Mouse (Mus musculus): ENCODE measurements at regions not wholly inside any gene's neighbourhood (a gene's known extent, or its start where the extent isn't known, plus 50 kb on each side); places are given as distances from the start of the nearest gene placed in this dataset.
A peak's percentile ranks its signal among the peaks of the same experiment; 100 is the strongest.

- DNase-seq (ENCODE audit: low read depth, low spot score) = no peak
These were observed 1978.8 kb upstream of the A830018L16Rik start for GRCm38 (mm10) chr1:9434952-9435664.

- DNase-seq (ENCODE audit: low read depth, low spot score) = peak; percentile 18
These were observed 1971.0 kb upstream of the A830018L16Rik start for GRCm38 (mm10) chr1:9442937-9443336.

GRCm38 (mm10) chr1:9469512-9469911, 1944.4 kb upstream of the A830018L16Rik start:
- DNase-seq (ENCODE audit: low read depth, low spot score) = peak; percentile 52

- peak; percentile 69 for DNase-seq (ENCODE audit: low read depth, low spot score)
These were observed 1943.9 kb upstream of the A830018L16Rik start for GRCm38 (mm10) chr1:9470003-9470402.

All from WW6 (cell line).